Mouse (Mus musculus) lung, postnatal 0 days (tissue): ENCODE measurements around the gene Tmprss3. TPM values are rescaled to one million over a fixed set of nuclear protein-coding genes. Genes with fewer than 3 reads are reported as not detected.

Experiments
- ATAC-seq: fragments of 200-750 bp; cut with Nextera tagmentation; 2 replicates; pipeline ENCODE4 v1.8.0; 2017; ENCODE audit warnings: moderate library complexity
- DNase-seq: peaks from one replicate; pipeline ENCODE4 v3.0.0-alpha.2; 2016; ENCODE audit warnings: low spot score
- H3K27ac ChIP-seq: fragments of 300-500 bp; sonication (generic); 2 replicates; pipeline ENCODE4 v1.5.1; 2014; ENCODE audit warnings: antibody characterized with exemption, mild to moderate bottlenecking, low read length, mixed read lengths
- H3K27me3 ChIP-seq: fragments of 300-500 bp; sonication (generic); replicated peaks from 2 replicates; pipeline ENCODE4 v1.6.1; 2014; ENCODE audit warnings: low read length, mixed read lengths; ENCODE audit not compliant: insufficient read depth
- H3K36me3 ChIP-seq: fragments of 300-500 bp; sonication (generic); 2 replicates; pipeline ENCODE4 v1.6.1; 2014; ENCODE audit warnings: low read length, mixed read lengths; ENCODE audit not compliant: insufficient read depth
- H3K4me1 ChIP-seq: fragments of 300-500 bp; sonication (generic); 2 replicates; pipeline ENCODE4 v1.6.1; 2014; ENCODE audit warnings: antibody characterized with exemption, low read depth, low read length, mixed read lengths; ENCODE audit not compliant: insufficient read depth
- H3K4me2 ChIP-seq: fragments of 300-500 bp; sonication (generic); replicated peaks from 2 replicates; pipeline ENCODE4 v1.6.1; 2014; ENCODE audit warnings: low read depth, mild to moderate bottlenecking, low read length, moderate library complexity, mixed read lengths
- H3K4me3 ChIP-seq: fragments of 300-500 bp; sonication (generic); 2 replicates; pipeline ENCODE4 v1.5.1; 2014; ENCODE audit warnings: low read depth, low read length
- H3K9ac ChIP-seq: fragments of 300-500 bp; sonication (generic); replicated peaks from 2 replicates; pipeline ENCODE4 v1.6.1; 2014; ENCODE audit warnings: low read depth, mild to moderate bottlenecking
- H3K9me3 ChIP-seq: fragments of 300-500 bp; sonication (generic); 2 replicates; pipeline ENCODE4 v1.6.1; 2016; ENCODE audit warnings: low read length, mixed read lengths
- CTCF ChIP-seq: IDR thresholded peaks from 2 replicates; pipeline ENCODE4 v1.5.1; 2016; ENCODE audit warnings: antibody characterized with exemption, mild to moderate bottlenecking
- EP300 ChIP-seq: IDR thresholded peaks from 2 replicates; pipeline ENCODE4 v1.6.1; 2016; ENCODE audit warnings: antibody characterized with exemption, mild to moderate bottlenecking, control low read depth
- WGBS: fragments of 180-500 bp; shearing (Covaris S2); extraction: QIAGEN DNeasy Blood & Tissue Kit; methylation state at CpG from one replicate; pipeline ENCODE4 v1.1.7; 2014; 5-methylcytosine and 5-hydroxymethylcytosine counted together
- polyA plus RNA-seq: library from polyadenylated mRNA; unstranded; fragments of >200 nt; fragmentation: Nextera tagmentation; extraction: Ambion mirVana; gene quantifications from 2 replicates; pipeline ENCODE4 v1.2.1, GENCODE M21; 2015

The Tmprss3 gene
- polyA plus RNA-seq, 1 experiment from 2014 or later = not detected

GRCm38 (mm10) chr17:31187370-31187769 is 11.4 kb downstream of the Tmprss3 start:
- H3K9me3 ChIP-seq = no peaks in the 10 kb centered on the region
- peak; percentile 49 for ATAC-seq
- 9% methylated on average over 4 of the region's 4 CpGs for WGBS

GRCm38 (mm10) chr17:31184269-31184990 is 14.3 kb downstream of the Tmprss3 start:
- no peaks in the 10 kb centered on the region for H3K9me3 ChIP-seq
- no peak overlapping the region for H3K9ac ChIP-seq
- 59% methylated on average over 12 of the region's 12 CpGs for WGBS
- H3K4me1 ChIP-seq = no peaks in the 10 kb centered on the region
- DNase-seq (no peak), ATAC-seq (no peak)
- H3K4me2 ChIP-seq = no peak overlapping the region
- H3K27me3 ChIP-seq = no peaks in the 10 kb centered on the region
- H3K27ac ChIP-seq = no peak overlapping the region
- H3K4me3 ChIP-seq = no peak overlapping the region
- no peaks in the 10 kb centered on the region for H3K36me3 ChIP-seq
- TF ChIP-seq CTCF (no peak), EP300 (no peak)

More at GRCm38 (mm10) chr17:31187370-31187769, 11.4 kb downstream of the Tmprss3 start:
- H3K36me3 ChIP-seq = no peaks in the 10 kb centered on the region
- DNase-seq = peak; percentile 79
- H3K9ac ChIP-seq = no peak overlapping the region
- H3K4me3 ChIP-seq = no peak overlapping the region
- H3K27me3 ChIP-seq = no peaks in the 10 kb centered on the region
- no peak overlapping the region for H3K27ac ChIP-seq
- H3K4me2 ChIP-seq = no peak overlapping the region
- no peaks in the 10 kb centered on the region for H3K4me1 ChIP-seq
- TF ChIP-seq CTCF = peak; percentile 92
- TF ChIP-seq EP300 = no peak

DNA sequence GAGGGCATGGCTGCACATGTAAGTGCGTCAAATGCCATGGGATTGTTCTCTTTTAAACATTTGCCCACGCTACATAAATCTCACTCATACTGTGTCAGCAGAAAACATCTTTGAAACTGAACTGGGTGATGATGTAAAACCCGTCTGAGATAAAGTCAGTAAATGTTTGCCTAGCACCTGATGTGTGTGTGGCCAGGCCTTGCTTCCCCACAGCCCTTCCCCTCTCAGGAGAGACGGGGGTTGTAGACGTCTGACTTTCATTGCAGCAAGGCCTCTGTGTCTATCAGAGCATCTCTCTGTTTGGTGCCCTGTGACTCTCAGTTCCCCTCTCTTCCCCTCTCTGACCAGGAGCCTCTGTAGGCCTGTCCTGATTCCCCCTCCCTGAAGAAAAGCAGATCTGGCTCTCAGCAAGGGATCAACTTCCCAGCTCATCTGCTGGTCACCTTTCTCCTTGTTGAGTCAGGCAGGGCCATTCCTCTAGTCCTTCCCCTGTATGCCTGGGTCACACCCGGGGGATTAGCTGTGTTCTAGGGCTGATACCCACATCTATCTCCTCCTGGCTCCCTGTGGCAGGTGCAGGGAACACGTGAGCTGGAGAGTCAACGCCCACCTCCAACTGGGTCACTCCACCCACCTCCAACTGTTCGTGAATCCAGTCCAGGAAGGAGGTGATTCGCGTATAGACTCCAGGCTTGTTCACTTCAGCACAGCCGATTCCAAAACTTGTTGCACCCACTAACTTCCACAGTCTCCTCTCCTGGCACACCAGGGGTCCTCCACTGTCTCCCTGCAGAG is 15.4 kb downstream of the Tmprss3 start:
- Histone ChIP-seq H3K27ac (no peak overlapping the region), H3K4me1 (no peaks in the 10 kb centered on the region), H3K4me2 (no peak overlapping the region), H3K9ac (no peak overlapping the region), H3K36me3 (no peaks in the 10 kb centered on the region), H3K9me3 (no peaks in the 10 kb centered on the region), H3K27me3 (no peaks in the 10 kb centered on the region), H3K4me3 (no peak overlapping the region)
- peak; percentile 46; the same call in 1 of the 2 replicates for ATAC-seq
- peak; percentile 29 for DNase-seq
- WGBS = 38% methylated on average over 12 of the region's 12 CpGs
- TF ChIP-seq CTCF (no peak), EP300 (no peak)

GRCm38 (mm10) chr17:31181490-31181889 is 17.3 kb downstream of the Tmprss3 start:
- Histone ChIP-seq H3K9me3 (no peaks in the 10 kb centered on the region), H3K27ac (no peak overlapping the region), H3K9ac (no peak overlapping the region), H3K4me3 (no peak overlapping the region), H3K4me2 (no peak overlapping the region), H3K27me3 (no peaks in the 10 kb centered on the region), H3K4me1 (no peaks in the 10 kb centered on the region), H3K36me3 (no peaks in the 10 kb centered on the region)
- ATAC-seq (no peak), DNase-seq (no peak)
- no peak for TF ChIP-seq EP300
- no peak for TF ChIP-seq CTCF
- WGBS = 71% methylated on average over 4 of the region's 4 CpGs

DNA sequence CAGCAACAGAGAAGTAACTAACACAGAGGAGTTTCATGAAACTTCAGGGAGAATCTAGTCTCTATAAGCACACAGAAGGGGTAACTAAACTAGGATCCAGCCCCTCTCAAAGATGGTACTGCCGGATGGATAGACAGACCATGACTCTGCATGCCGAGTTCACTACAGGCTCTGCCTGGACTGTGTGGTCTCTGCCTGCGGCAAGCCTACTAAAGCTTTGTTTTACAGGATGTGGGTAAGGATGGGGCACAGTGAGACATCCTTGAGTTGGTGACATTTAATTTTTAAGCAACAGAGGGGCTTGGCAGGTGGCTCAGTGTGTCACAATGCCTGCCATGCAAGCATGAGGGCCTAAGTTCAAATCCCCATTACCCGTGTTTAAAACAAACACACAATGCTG is 22.5 kb downstream of the Tmprss3 start:
- no peaks in the 10 kb centered on the region for H3K36me3 ChIP-seq
- H3K27me3 ChIP-seq = no peaks in the 10 kb centered on the region
- no peak for TF ChIP-seq EP300
- no peak for TF ChIP-seq CTCF
- H3K4me2 ChIP-seq = no peak overlapping the region
- H3K27ac ChIP-seq = no peak overlapping the region
- no peak overlapping the region for H3K9ac ChIP-seq
- H3K9me3 ChIP-seq = no peaks in the 10 kb centered on the region
- DNase-seq (no peak), ATAC-seq (no peak)
- H3K4me3 ChIP-seq = no peak overlapping the region
- 78% methylated on average over 4 of the region's 4 CpGs for WGBS
- no peaks in the 10 kb centered on the region for H3K4me1 ChIP-seq

DNA sequence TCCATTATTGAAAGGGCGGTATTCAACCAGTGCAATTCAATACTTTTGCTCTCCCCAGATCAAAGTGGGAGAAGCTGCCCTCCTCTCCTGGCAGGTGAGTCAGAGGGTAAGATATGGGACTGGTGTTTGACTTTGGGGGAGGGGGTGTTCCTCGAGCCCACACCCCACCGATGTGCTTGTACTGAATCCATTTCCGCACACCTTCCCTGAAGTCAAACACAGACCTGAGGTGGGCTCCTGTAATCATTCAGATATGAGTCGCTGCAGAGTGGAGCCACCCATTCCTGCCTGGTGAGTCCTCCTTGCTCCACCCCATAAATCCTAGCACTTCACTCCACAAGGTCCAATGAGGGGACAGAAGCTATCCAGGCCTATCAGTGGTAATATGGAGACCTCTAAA is 29.0 kb downstream of the Tmprss3 start:
- H3K9me3 ChIP-seq = no peaks in the 10 kb centered on the region
- H3K4me3 ChIP-seq = no peak overlapping the region
- TF ChIP-seq EP300 = no peak
- TF ChIP-seq CTCF = no peak
- ATAC-seq = no peak
- H3K27me3 ChIP-seq = no peaks in the 10 kb centered on the region
- H3K27ac ChIP-seq = no peak overlapping the region
- WGBS = 58% methylated on average over 5 of the region's 5 CpGs
- no peak for DNase-seq
- no peaks in the 10 kb centered on the region for H3K4me1 ChIP-seq
- no peak overlapping the region for H3K9ac ChIP-seq
- H3K36me3 ChIP-seq = no peaks in the 10 kb centered on the region
- H3K4me2 ChIP-seq = no peak overlapping the region
